ENCODE assay signal across 10 mouse cellular contexts in the genomic region with DNA sequence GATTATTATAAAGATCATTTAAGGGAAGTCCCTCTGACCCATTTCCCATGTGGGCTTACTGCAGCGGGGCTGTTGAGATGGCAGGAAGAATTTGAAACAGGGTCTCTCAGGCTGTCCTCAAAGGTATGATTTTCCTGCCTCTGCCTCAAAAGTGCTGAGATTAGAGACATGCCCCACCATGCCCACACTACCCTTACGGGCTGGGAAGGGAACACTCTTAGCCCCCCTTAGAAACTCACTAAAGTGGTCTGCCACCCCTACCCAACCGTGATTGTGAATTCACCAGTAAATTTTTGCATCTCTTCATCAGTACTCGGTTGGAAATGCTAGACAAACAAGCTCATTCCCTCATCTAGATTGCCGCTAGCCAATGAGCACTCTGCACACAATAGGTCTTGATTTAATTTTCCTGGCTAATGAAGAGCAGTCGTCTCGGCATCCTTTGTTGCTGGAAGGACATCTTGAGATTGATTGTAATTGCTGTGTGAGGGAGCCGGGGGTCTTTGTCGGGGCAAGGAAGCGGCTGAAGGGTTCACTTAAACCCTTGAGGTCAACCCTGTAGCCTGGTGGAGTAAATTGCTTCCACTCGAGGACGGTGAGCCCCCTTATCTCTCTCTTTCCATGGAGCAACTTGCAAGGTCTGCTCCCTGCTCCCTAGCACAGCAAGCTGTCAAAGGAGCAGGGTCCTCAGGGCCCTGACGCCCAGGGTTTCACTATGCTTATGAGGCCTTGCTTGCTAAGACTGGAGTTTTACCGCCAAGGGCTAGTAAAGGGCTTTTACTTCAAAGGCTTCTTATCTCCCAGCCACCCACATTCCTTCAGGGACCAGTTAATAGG. TPM values are rescaled to one million over a fixed set of nuclear protein-coding genes. Genes with fewer than 3 reads are reported as not detected.
DNase-seq lines count a peak whose midpoint lies in the region; ATAC-seq and TF ChIP-seq lines count a peak whose summit lies in the region.
"Had no signal": no experiment of that assay in that cellular context is flagged by ENCODE, and none has a peak within 500 bp of the region (broad histone marks: within the 10 kb centered on the region; RNA-seq: fewer than 3 reads in every experiment).

No protein-coding gene starts in this region.

- 27% methylated on average over 14 of the region's 14 CpGs for WGBS in lung, embryonic 14.5 days
- WGBS in embryonic facial prominence, embryonic 13.5 days: 13% methylated on average over 14 of the region's 14 CpGs
- WGBS in limb, embryonic 10.5 days: 7% methylated on average over 14 of the region's 14 CpGs

- no peaks in the 10 kb centered on the region for H3K4me1 ChIP-seq in lung, embryonic 14.5 days (ENCODE audit: insufficient read depth)
- H3K4me1 ChIP-seq in embryonic facial prominence, embryonic 13.5 days: peaks cover 21% of the 10 kb centered on the region
- peaks cover 31% of the 10 kb centered on the region for H3K4me1 ChIP-seq in limb, embryonic 10.5 days

- H3K27me3 ChIP-seq in lung, embryonic 14.5 days (ENCODE audit: insufficient read depth, low read length): no peaks in the 10 kb centered on the region
- H3K27me3 ChIP-seq in embryonic facial prominence, embryonic 13.5 days: no peaks in the 10 kb centered on the region
- no peaks in the 10 kb centered on the region for H3K27me3 ChIP-seq in limb, embryonic 10.5 days (ENCODE audit: low read depth, poor library complexity, severe bottlenecking)
- H3K27me3 ChIP-seq: CH12.LX had no signal

- H3K9ac ChIP-seq in lung, embryonic 14.5 days: no peak overlapping the region
- H3K9ac ChIP-seq in embryonic facial prominence, embryonic 13.5 days: no peak overlapping the region

- H3K4me3 ChIP-seq in lung, embryonic 14.5 days (ENCODE audit: low read depth, low read length): no peak overlapping the region
- no peak overlapping the region for H3K4me3 ChIP-seq in embryonic facial prominence, embryonic 13.5 days
- no peak overlapping the region for H3K4me3 ChIP-seq in limb, embryonic 10.5 days
- H3K4me3 ChIP-seq: myocyte had no signal

- H3K9me3 ChIP-seq in lung, embryonic 14.5 days (ENCODE audit: low read depth, low read length): no peaks in the 10 kb centered on the region
- no peaks in the 10 kb centered on the region for H3K9me3 ChIP-seq in embryonic facial prominence, embryonic 13.5 days
- no peaks in the 10 kb centered on the region for H3K9me3 ChIP-seq in limb, embryonic 10.5 days (replicated peaks)

- peak; percentile 62 for ATAC-seq in lung, embryonic 14.5 days (ENCODE audit: insufficient read depth)
- no peak for ATAC-seq in embryonic facial prominence, embryonic 13.5 days (ENCODE audit: insufficient number of reproducible peaks, insufficient read depth, low FRiP score, low TSS enrichment, low read depth)

- H3K27ac ChIP-seq in lung, embryonic 14.5 days (ENCODE audit: low read depth): peak overlapping the region; percentile 6; the same call in 1 of the 2 replicates
- H3K27ac ChIP-seq in embryonic facial prominence, embryonic 13.5 days: peak overlapping the region; percentile 71
- peak overlapping the region; percentile 71 for H3K27ac ChIP-seq in limb, embryonic 10.5 days

- no peak for TF ChIP-seq CTCF in lung, embryonic 14.5 days (IDR thresholded peaks at IDR 0.05; ENCODE audit: low read depth)

- H3K36me3 ChIP-seq in lung, embryonic 14.5 days (ENCODE audit: insufficient read depth): no peaks in the 10 kb centered on the region
- H3K36me3 ChIP-seq in embryonic facial prominence, embryonic 13.5 days: no peaks in the 10 kb centered on the region
- no peaks in the 10 kb centered on the region for H3K36me3 ChIP-seq in limb, embryonic 10.5 days

- peak; percentile 49 for DNase-seq in lung, embryonic 14.5 days
- no peak for DNase-seq in lung, adult 18-20 months
- peak; percentile 63 for DNase-seq in limb, embryonic 10.5 days (ENCODE audit: low spot score)
- DNase-seq in retina, embryonic 14.5 days (ENCODE audit: low spot score): peak; percentile 49
- DNase-seq in right cerebral cortex, postnatal 25 days: no peak
- no peak for DNase-seq in gastrocnemius, postnatal 4 days (ENCODE audit: low spot score in 2 of 2)
- no peak for DNase-seq in cerebellum, adult 11-12 months

- H3K4me2 ChIP-seq in lung, embryonic 14.5 days: no peak overlapping the region
- 0 out of 2 replicates have a peak overlapping the region, but pooled peaks have one; percentile 17 for H3K4me2 ChIP-seq in embryonic facial prominence, embryonic 13.5 days

RNA-seq across cellular contexts. Expression of gene Tiam2, which starts 51.7 kb away (rescaled TPM):
- polyA plus RNA-seq in lung, embryonic 14.5 days (2014; fragmentation: Nextera tagmentation; extraction: Ambion mirVana): 6.5 and 7.3 TPM in 2 replicates
- 25.2 and 31.8 TPM in 2 replicates for polyA plus RNA-seq in embryonic facial prominence, embryonic 13.5 days (2015; fragmentation: Nextera tagmentation; extraction: Ambion mirVana)
- 4.2 and 6.3 TPM in 2 replicates for polyA plus RNA-seq in limb, embryonic 10.5 days (2016; fragmentation: Nextera tagmentation; extraction: Ambion mirVana)
- total RNA-seq in gastrocnemius, postnatal 4 days (2021): 1 to 10 TPM; 8.4 to 9.7 TPM

Comparison
In these comparisons a context has a peak if more than half of its experiments do, and no peak if none do; other contexts are left out.
1. DNase-seq: peak in lung, embryonic 14.5 days (single experiment), limb, embryonic 10.5 days (single experiment) and retina, embryonic 14.5 days (single experiment); none in lung, adult 18-20 months (0 of 2), right cerebral cortex, postnatal 25 days (single experiment), gastrocnemius, postnatal 4 days (0 of 2) and cerebellum, adult 11-12 months (single experiment).
2. H3K27ac ChIP-seq: peak in every context shown above with its lines; median percentile 71 in embryonic facial prominence, embryonic 13.5 days; 71 in limb, embryonic 10.5 days; 6 in lung, embryonic 14.5 days.